Mouse (Mus musculus) lung, adult 2 months (tissue): ENCODE measurements around the gene Cxcl12.

ENCODE experiments used
- CTCF ChIP-seq: fragments of 200-500 bp; IDR thresholded peaks from 2 replicates; pipeline ENCODE4 v1.5.1; 2011; ENCODE audit warnings: mild to moderate bottlenecking, low read length, control low read depth; ENCODE audit not compliant: insufficient read depth
- POLR2A ChIP-seq: fragments of 200-500 bp; IDR thresholded peaks from 2 replicates; pipeline ENCODE4 v1.6.1; 2011; ENCODE audit warnings: low read depth, mild to moderate bottlenecking, control low read depth, low read length, borderline replicate concordance; ENCODE audit errors: extremely low read depth

GRCm38 (mm10) chr6:117146951-117147350, 21.4 kb upstream of the Cxcl12 start:
- TF ChIP-seq POLR2A (no peak), CTCF (no peak)
